Mouse (Mus musculus): ENCODE measurements at regions not wholly inside any gene's neighbourhood (a gene's known extent, or its start where the extent isn't known, plus 50 kb on each side); places are given as distances from the start of the nearest gene placed in this dataset.

- H3K4me3 ChIP-seq (ENCODE audit: insufficient read depth in 1 of 2, low read depth in 2 of 2, low read length in 2 of 2): no peak overlapping the region
- H3K4me1 ChIP-seq (replicated peaks; ENCODE audit: control insufficient read depth in 2 of 2, insufficient read depth in 2 of 2, low read length in 1 of 2): no peaks in the 10 kb centered on the region
- H3K36me3 ChIP-seq (replicated peaks; ENCODE audit: control insufficient read depth, insufficient read depth, low read depth): no peaks in the 10 kb centered on the region
- no peak overlapping the region for H3K27ac ChIP-seq
- no peak overlapping the region for H3K9ac ChIP-seq (replicated peaks)
- no peak overlapping the region for H3K4me2 ChIP-seq (ENCODE audit: low read depth)
- 31% methylated on average over 10 of the region's 10 CpGs for WGBS (ENCODE audit: insufficient replicate concordance)
- ATAC-seq (ENCODE audit: insufficient read depth): no peak
- H3K27me3 ChIP-seq (ENCODE audit: control insufficient read depth, insufficient read depth, low read length): no peaks in the 10 kb centered on the region
- TF ChIP-seq EP300 (IDR thresholded peaks at IDR 0.05; ENCODE audit: low read depth) (no peak), CTCF (IDR thresholded peaks at IDR 0.05; ENCODE audit: low read depth) (no peak)
- no peak for DNase-seq (ENCODE audit: low read depth in 3 of 3, low spot score in 3 of 3)
- no peaks in the 10 kb centered on the region for H3K9me3 ChIP-seq (ENCODE audit: control insufficient read depth, low read length)
These were observed 160.5 kb downstream of the Rplp1 start for GRCm38 (mm10) chr9:61753795-61754194.

DNA sequence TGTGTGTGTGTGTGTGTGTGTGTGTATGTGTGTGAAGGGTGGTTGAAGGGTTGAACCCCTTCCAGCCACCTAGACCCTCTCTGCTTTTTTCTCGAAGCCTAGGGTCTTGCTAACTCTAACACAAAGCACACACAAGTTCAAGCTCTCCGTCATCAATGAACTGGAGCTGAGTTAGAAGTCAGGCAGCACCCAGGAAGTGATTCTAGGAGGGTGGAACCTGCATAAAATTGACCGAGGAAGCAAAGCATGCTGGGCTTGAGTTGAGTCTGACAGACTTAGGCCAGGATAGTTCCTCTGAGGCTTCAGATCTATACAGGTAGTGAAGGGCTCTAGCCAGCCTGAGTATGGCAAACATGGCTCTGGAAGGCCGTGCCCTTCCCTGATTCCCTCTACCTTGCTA lies 165.1 kb downstream of the Rplp1 start:
- DNase-seq (ENCODE audit: low read depth in 3 of 3, low spot score in 3 of 3) (no peak), ATAC-seq (ENCODE audit: insufficient read depth) (no peak)
- Histone ChIP-seq H3K27ac (no peak overlapping the region), H3K4me3 (ENCODE audit: insufficient read depth in 1 of 2, low read depth in 2 of 2, low read length in 2 of 2) (no peak overlapping the region), H3K4me2 (ENCODE audit: low read depth) (no peak overlapping the region), H3K9ac (replicated peaks) (no peak overlapping the region), H3K4me1 (replicated peaks; ENCODE audit: control insufficient read depth in 2 of 2, insufficient read depth in 2 of 2, low read length in 1 of 2) (peaks cover 0 to 3% of the 10 kb centered on the region in 2 experiments; a peak in 1 of 4 replicates), H3K36me3 (replicated peaks; ENCODE audit: control insufficient read depth, insufficient read depth, low read depth) (no peaks in the 10 kb centered on the region), H3K27me3 (ENCODE audit: control insufficient read depth, insufficient read depth, low read length) (no peaks in the 10 kb centered on the region), H3K9me3 (ENCODE audit: control insufficient read depth, low read length) (no peaks in the 10 kb centered on the region)
- WGBS (ENCODE audit: insufficient replicate concordance): 49% methylated on average over 4 of the region's 4 CpGs
- no peak for TF ChIP-seq CTCF (IDR thresholded peaks at IDR 0.05; ENCODE audit: low read depth)
- TF ChIP-seq EP300 (IDR thresholded peaks at IDR 0.05; ENCODE audit: low read depth): no peak

GRCm38 (mm10) chr9:61748416-61748815 lies 165.9 kb downstream of the Rplp1 start:
- Histone ChIP-seq H3K4me1 (replicated peaks; ENCODE audit: control insufficient read depth in 2 of 2, insufficient read depth in 2 of 2, low read length in 1 of 2) (peaks cover 0 to 3% of the 10 kb centered on the region in 2 experiments; a peak in 1 of 4 replicates), H3K4me3 (ENCODE audit: insufficient read depth in 1 of 2, low read depth in 2 of 2, low read length in 2 of 2) (no peak overlapping the region), H3K27me3 (ENCODE audit: control insufficient read depth, insufficient read depth, low read length) (no peaks in the 10 kb centered on the region), H3K9me3 (ENCODE audit: control insufficient read depth, low read length) (no peaks in the 10 kb centered on the region), H3K36me3 (replicated peaks; ENCODE audit: control insufficient read depth, insufficient read depth, low read depth) (no peaks in the 10 kb centered on the region), H3K4me2 (ENCODE audit: low read depth) (no peak overlapping the region), H3K9ac (replicated peaks) (no peak overlapping the region), H3K27ac (no peak overlapping the region)
- DNase-seq (ENCODE audit: low read depth in 3 of 3, low spot score in 3 of 3) (no peak), ATAC-seq (ENCODE audit: insufficient read depth) (no peak)
- TF ChIP-seq CTCF (IDR thresholded peaks at IDR 0.05; ENCODE audit: low read depth) (no peak), EP300 (IDR thresholded peaks at IDR 0.05; ENCODE audit: low read depth) (no peak)

GRCm38 (mm10) chr9:61746401-61746800 lies 167.9 kb downstream of the Rplp1 start:
- Histone ChIP-seq H3K4me1 (replicated peaks; ENCODE audit: control insufficient read depth in 2 of 2, insufficient read depth in 2 of 2, low read length in 1 of 2) (peaks cover 0 to 3% of the 10 kb centered on the region in 2 experiments; a peak in 1 of 4 replicates), H3K9me3 (ENCODE audit: control insufficient read depth, low read length) (no peaks in the 10 kb centered on the region), H3K36me3 (replicated peaks; ENCODE audit: control insufficient read depth, insufficient read depth, low read depth) (no peaks in the 10 kb centered on the region), H3K27ac (no peak overlapping the region), H3K27me3 (ENCODE audit: control insufficient read depth, insufficient read depth, low read length) (no peaks in the 10 kb centered on the region), H3K4me2 (ENCODE audit: low read depth) (no peak overlapping the region), H3K4me3 (ENCODE audit: insufficient read depth in 1 of 2, low read depth in 2 of 2, low read length in 2 of 2) (no peak overlapping the region), H3K9ac (replicated peaks) (no peak overlapping the region)
- no peak for TF ChIP-seq EP300 (IDR thresholded peaks at IDR 0.05; ENCODE audit: low read depth)
- TF ChIP-seq CTCF (IDR thresholded peaks at IDR 0.05; ENCODE audit: low read depth): no peak
- no peak for DNase-seq (ENCODE audit: low read depth in 3 of 3, low spot score in 3 of 3)
- WGBS (ENCODE audit: insufficient replicate concordance): 43% methylated on average over 6 of the region's 6 CpGs
- no peak for ATAC-seq (ENCODE audit: insufficient read depth)

GRCm38 (mm10) chr9:61745301-61745801 lies 169.0 kb downstream of the Rplp1 start:
- no peaks in the 10 kb centered on the region for H3K36me3 ChIP-seq (replicated peaks; ENCODE audit: control insufficient read depth, insufficient read depth, low read depth)
- H3K4me3 ChIP-seq (ENCODE audit: insufficient read depth in 1 of 2, low read depth in 2 of 2, low read length in 2 of 2): no peak overlapping the region
- DNase-seq (ENCODE audit: low read depth in 3 of 3, low spot score in 3 of 3) (no peak), ATAC-seq (ENCODE audit: insufficient read depth) (no peak)
- no peaks in the 10 kb centered on the region for H3K27me3 ChIP-seq (ENCODE audit: control insufficient read depth, insufficient read depth, low read length)
- H3K4me1 ChIP-seq (replicated peaks; ENCODE audit: control insufficient read depth in 2 of 2, insufficient read depth in 2 of 2, low read length in 1 of 2): peaks cover 0 to 3% of the 10 kb centered on the region in 2 experiments; a peak in 1 of 4 replicates
- H3K9ac ChIP-seq (replicated peaks): no peak overlapping the region
- no peaks in the 10 kb centered on the region for H3K9me3 ChIP-seq (ENCODE audit: control insufficient read depth, low read length)
- no peak for TF ChIP-seq EP300 (IDR thresholded peaks at IDR 0.05; ENCODE audit: low read depth)
- WGBS (ENCODE audit: insufficient replicate concordance): 54% methylated on average over 7 of the region's 7 CpGs
- H3K4me2 ChIP-seq (ENCODE audit: low read depth): no peak overlapping the region
- H3K27ac ChIP-seq: no peak overlapping the region
